Mouse (Mus musculus): ENCODE measurements around the gene Snca. TPM values are rescaled to one million over a fixed set of nuclear protein-coding genes. Genes with fewer than 3 reads are reported as not detected.

The Snca gene
- 0.51 TPM in 1 of 2 replicates, not detected in the other for polyA plus RNA-seq (2012; rRNA removed)

GRCm38 (mm10) chr6:60829282-60829891 is at the start of gene Snca:
Gene Snca (minus strand): TSS chr6:60829855.
- H3K27ac ChIP-seq (ENCODE audit: insufficient read depth, low read depth, low read length), result no peak within 1 kb of the TSS
- no peaks in the 10 kb centered on the region; the same call in 1 of the 2 replicates for H3K27me3 ChIP-seq (ENCODE audit: control insufficient read depth, insufficient read depth, low read length)
- H3K36me3 ChIP-seq (ENCODE audit: control insufficient read depth, insufficient read depth, low read length), result no peaks in the 10 kb centered on the region
- WGBS, result 4% methylated on average over 14 of the region's 14 CpGs
- peaks cover 6% of the 10 kb centered on the region for H3K4me1 ChIP-seq (ENCODE audit: control insufficient read depth, insufficient read depth, insufficient read length, low read length)
- TF ChIP-seq CTCF (IDR thresholded peaks at IDR 0.05; ENCODE audit: extremely low read depth, insufficient read length, insufficient replicate concordance, low read depth, low read length), result no peak
- TF ChIP-seq POLR2A (IDR thresholded peaks at IDR 0.05; ENCODE audit: low read depth, low read length), result no peak
- peak within 1 kb of the TSS; percentile 52 for H3K4me3 ChIP-seq (ENCODE audit: low read depth, low read length)

DNA sequence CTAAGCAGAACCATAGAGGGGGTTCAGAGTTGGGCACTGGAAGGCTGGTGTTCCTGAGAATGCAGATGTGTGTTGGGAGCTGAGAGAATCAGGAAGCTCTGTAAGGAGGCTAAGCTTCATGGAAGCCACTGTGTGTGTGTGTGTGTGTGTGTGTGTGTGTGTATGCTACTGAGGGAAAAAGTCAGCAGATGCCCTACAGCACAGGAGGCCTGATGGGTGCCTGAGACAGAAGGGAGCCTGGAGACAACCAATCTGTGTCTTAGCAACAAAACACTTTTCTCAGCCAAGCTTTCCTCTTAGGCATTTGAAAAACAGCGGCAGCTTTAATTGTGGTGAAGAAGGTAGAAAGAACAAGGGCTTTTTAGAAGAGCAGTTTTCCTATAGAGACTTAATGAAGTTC is 40.5 kb upstream of the Snca start:
- Histone ChIP-seq H3K4me3 (ENCODE audit: low read depth, low read length) (no peak overlapping the region), H3K27ac (ENCODE audit: insufficient read depth, low read depth, low read length) (no peak overlapping the region), H3K4me1 (ENCODE audit: control insufficient read depth, insufficient read depth, insufficient read length, low read length) (no peaks in the 10 kb centered on the region), H3K27me3 (ENCODE audit: control insufficient read depth, insufficient read depth, low read length) (no peaks in the 10 kb centered on the region), H3K36me3 (ENCODE audit: control insufficient read depth, insufficient read depth, low read length) (no peaks in the 10 kb centered on the region)
- WGBS, result 86% methylated on average over 1 of the region's 1 CpGs
- TF ChIP-seq CTCF (IDR thresholded peaks at IDR 0.05; ENCODE audit: extremely low read depth, insufficient read length, insufficient replicate concordance, low read depth, low read length) (no peak), POLR2A (IDR thresholded peaks at IDR 0.05; ENCODE audit: low read depth, low read length) (no peak)

GRCm38 (mm10) chr6:60856599-60856998 is 26.9 kb upstream of the Snca start:
- no peaks in the 10 kb centered on the region for H3K36me3 ChIP-seq (ENCODE audit: control insufficient read depth, insufficient read depth, low read length)
- no peak overlapping the region for H3K4me3 ChIP-seq (ENCODE audit: low read depth, low read length)
- no peak for TF ChIP-seq POLR2A (IDR thresholded peaks at IDR 0.05; ENCODE audit: low read depth, low read length)
- TF ChIP-seq CTCF (IDR thresholded peaks at IDR 0.05; ENCODE audit: extremely low read depth, insufficient read length, insufficient replicate concordance, low read depth, low read length), result no peak
- 61% methylated on average over 2 of the region's 2 CpGs for WGBS
- no peak overlapping the region for H3K27ac ChIP-seq (ENCODE audit: insufficient read depth, low read depth, low read length)
- H3K27me3 ChIP-seq (ENCODE audit: control insufficient read depth, insufficient read depth, low read length), result no peaks in the 10 kb centered on the region
- H3K4me1 ChIP-seq (ENCODE audit: control insufficient read depth, insufficient read depth, insufficient read length, low read length), result no peaks in the 10 kb centered on the region

DNA sequence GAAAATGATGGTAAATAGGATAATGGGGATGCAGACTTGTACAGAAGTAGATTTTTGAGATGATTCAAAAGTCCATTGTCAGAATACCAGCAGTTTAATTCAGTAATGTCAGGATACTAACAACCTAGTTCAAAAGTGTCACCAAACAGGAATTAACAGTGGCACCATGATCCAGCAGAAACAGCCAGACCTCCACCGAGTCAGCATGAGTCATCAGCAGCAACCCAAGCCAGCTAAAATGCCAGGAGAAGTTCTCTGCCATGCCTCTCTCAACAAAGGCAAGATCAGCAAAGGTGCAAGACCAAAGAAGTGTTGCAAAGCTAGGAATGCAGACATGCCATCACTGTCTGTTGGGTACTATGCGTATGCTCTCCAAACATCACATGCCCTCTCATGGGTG is 22.0 kb upstream of the Snca start:
- WGBS, result 82% methylated on average over 2 of the region's 2 CpGs

GRCm38 (mm10) chr6:60828429-60829264 is 1.0 kb downstream of the Snca start:
- Histone ChIP-seq H3K27me3 (ENCODE audit: control insufficient read depth, insufficient read depth, low read length) (no peaks in the 10 kb centered on the region; the same call in 1 of the 2 replicates), H3K4me3 (ENCODE audit: low read depth, low read length) (peak overlapping the region; percentile 52), H3K27ac (ENCODE audit: insufficient read depth, low read depth, low read length) (no peak overlapping the region), H3K36me3 (ENCODE audit: control insufficient read depth, insufficient read depth, low read length) (no peaks in the 10 kb centered on the region), H3K4me1 (ENCODE audit: control insufficient read depth, insufficient read depth, insufficient read length, low read length) (peaks cover 6% of the 10 kb centered on the region)
- WGBS, result 2% methylated on average over 35 of the region's 35 CpGs
- TF ChIP-seq POLR2A (IDR thresholded peaks at IDR 0.05; ENCODE audit: low read depth, low read length) (no peak), CTCF (IDR thresholded peaks at IDR 0.05; ENCODE audit: extremely low read depth, insufficient read length, insufficient replicate concordance, low read depth, low read length) (no peak)

More for the DNA sequence above, 22.0 kb upstream of the Snca start:
- TF ChIP-seq POLR2A (IDR thresholded peaks at IDR 0.05; ENCODE audit: low read depth, low read length) (no peak), CTCF (IDR thresholded peaks at IDR 0.05; ENCODE audit: extremely low read depth, insufficient read length, insufficient replicate concordance, low read depth, low read length) (no peak)
- no peak overlapping the region for H3K27ac ChIP-seq (ENCODE audit: insufficient read depth, low read depth, low read length)
- H3K36me3 ChIP-seq (ENCODE audit: control insufficient read depth, insufficient read depth, low read length), result no peaks in the 10 kb centered on the region
- no peaks in the 10 kb centered on the region for H3K4me1 ChIP-seq (ENCODE audit: control insufficient read depth, insufficient read depth, insufficient read length, low read length)
- no peaks in the 10 kb centered on the region for H3K27me3 ChIP-seq (ENCODE audit: control insufficient read depth, insufficient read depth, low read length)
- no peak overlapping the region for H3K4me3 ChIP-seq (ENCODE audit: low read depth, low read length)

- Histone ChIP-seq H3K27me3 (ENCODE audit: control insufficient read depth, insufficient read depth, low read length) (no peaks in the 10 kb centered on the region; the same call in 1 of the 2 replicates), H3K36me3 (ENCODE audit: control insufficient read depth, insufficient read depth, low read length) (no peaks in the 10 kb centered on the region), H3K4me1 (ENCODE audit: control insufficient read depth, insufficient read depth, insufficient read length, low read length) (peaks cover 6% of the 10 kb centered on the region), H3K4me3 (ENCODE audit: low read depth, low read length) (no peak overlapping the region), H3K27ac (ENCODE audit: insufficient read depth, low read depth, low read length) (no peak overlapping the region)
- no peak for TF ChIP-seq CTCF (IDR thresholded peaks at IDR 0.05; ENCODE audit: extremely low read depth, insufficient read length, insufficient replicate concordance, low read depth, low read length)
- TF ChIP-seq POLR2A (IDR thresholded peaks at IDR 0.05; ENCODE audit: low read depth, low read length), result no peak
- WGBS, result 50% methylated on average over 1 of the region's 1 CpGs
These were observed 1.6 kb downstream of the Snca start for GRCm38 (mm10) chr6:60828047-60828428.

- Histone ChIP-seq H3K27ac (ENCODE audit: insufficient read depth, low read depth, low read length) (no peak overlapping the region), H3K27me3 (ENCODE audit: control insufficient read depth, insufficient read depth, low read length) (no peaks in the 10 kb centered on the region; the same call in 1 of the 2 replicates), H3K36me3 (ENCODE audit: control insufficient read depth, insufficient read depth, low read length) (no peaks in the 10 kb centered on the region), H3K4me1 (ENCODE audit: control insufficient read depth, insufficient read depth, insufficient read length, low read length) (peaks cover 6% of the 10 kb centered on the region), H3K4me3 (ENCODE audit: low read depth, low read length) (no peak overlapping the region)
- WGBS, result 47% methylated on average over 1 of the region's 1 CpGs
- TF ChIP-seq POLR2A (IDR thresholded peaks at IDR 0.05; ENCODE audit: low read depth, low read length) (no peak), CTCF (IDR thresholded peaks at IDR 0.05; ENCODE audit: extremely low read depth, insufficient read length, insufficient replicate concordance, low read depth, low read length) (no peak)
These were observed 2.4 kb downstream of the Snca start for GRCm38 (mm10) chr6:60827290-60827689.

Measured in small intestine, adult 2 months (tissue).